Comparison of ENCODE assay signal across 15 mouse cellular contexts in the genomic region with DNA sequence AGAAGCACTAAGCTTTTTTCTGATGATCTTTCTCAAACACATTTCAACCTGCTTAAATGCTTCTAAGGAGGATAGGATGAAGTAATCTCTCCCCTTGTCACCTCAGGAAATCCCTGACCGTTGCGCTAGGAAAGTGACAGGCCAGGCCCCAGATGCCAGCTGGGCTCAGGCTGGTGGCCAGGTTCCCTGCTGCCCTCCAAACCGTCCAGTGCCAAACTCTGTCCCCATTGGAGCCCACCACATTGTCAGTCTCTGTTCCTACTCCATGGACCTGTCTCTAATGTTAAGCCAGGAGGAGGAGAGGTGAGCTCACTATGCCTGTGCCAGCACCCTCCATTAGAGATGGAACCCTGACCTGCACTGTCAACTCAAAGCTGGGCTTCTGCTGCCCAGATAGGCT.
DNase-seq lines count a peak whose midpoint lies in the region; ATAC-seq and TF ChIP-seq lines count a peak whose summit lies in the region.
"Had no signal": no experiment of that assay in that cellular context is flagged by ENCODE, and none has a peak within 500 bp of the region (broad histone marks: within the 10 kb centered on the region; RNA-seq: fewer than 3 reads in every experiment).

No protein-coding gene starts in this region.

- no peak overlapping the region for H3K4me3 ChIP-seq in forebrain, embryonic 15.5 days
- H3K4me3 ChIP-seq in forebrain, embryonic 12.5 days (replicated peaks), result no peak overlapping the region
- no peak overlapping the region for H3K4me3 ChIP-seq in midbrain, postnatal 0 days (ENCODE audit: low read depth, low read length)
- no peak overlapping the region for H3K4me3 ChIP-seq in midbrain, embryonic 11.5 days (ENCODE audit: low read depth, low read length)
- H3K4me3 ChIP-seq in limb, embryonic 10.5 days, result no peak overlapping the region
- H3K4me3 ChIP-seq: heart, embryonic 15.5 days; midbrain, embryonic 12.5 days; stomach, embryonic 15.5 days had no signal

- no peak for DNase-seq in midbrain, postnatal 0 days (ENCODE audit: low spot score)
- no peak for DNase-seq in midbrain, embryonic 11.5 days (ENCODE audit: low spot score, missing footprints)
- peak; percentile 73 to 82 for DNase-seq in cerebellum, postnatal 14 days
- DNase-seq in limb, embryonic 10.5 days (ENCODE audit: low spot score), result no peak
- DNase-seq in kidney, adult 18-20 months, result no peak
- DNase-seq in adrenal gland, adult 8-10 months, result no peak
- DNase-seq: spleen, adult 18-20 months had no signal

- peak; percentile 46; the same call in 1 of the 2 replicates for ATAC-seq in forebrain, embryonic 15.5 days (replicated peaks)
- ATAC-seq in forebrain, embryonic 12.5 days (ENCODE audit: low FRiP score), result no peak; the same call in 1 of the 2 replicates
- peak; percentile 2; the same call in 1 of the 2 replicates for ATAC-seq in midbrain, postnatal 0 days (ENCODE audit: low FRiP score)
- no peak for ATAC-seq in midbrain, embryonic 11.5 days (ENCODE audit: low FRiP score)

- no peak overlapping the region for H3K9ac ChIP-seq in forebrain, embryonic 15.5 days (replicated peaks)
- no peak overlapping the region for H3K9ac ChIP-seq in forebrain, embryonic 12.5 days
- no peak overlapping the region for H3K9ac ChIP-seq in midbrain, postnatal 0 days (replicated peaks; ENCODE audit: low read length, poor library complexity, severe bottlenecking)
- no peak overlapping the region for H3K9ac ChIP-seq in midbrain, embryonic 11.5 days (ENCODE audit: low read length)
- H3K9ac ChIP-seq: heart, embryonic 15.5 days; lung, embryonic 14.5 days; midbrain, embryonic 12.5 days; stomach, embryonic 15.5 days had no signal

- no peaks in the 10 kb centered on the region for H3K9me3 ChIP-seq in forebrain, embryonic 15.5 days
- no peaks in the 10 kb centered on the region for H3K9me3 ChIP-seq in forebrain, embryonic 12.5 days
- 0 out of 2 replicates have a peak, but pooled peaks cover 3% of the 10 kb centered on the region for H3K9me3 ChIP-seq in midbrain, postnatal 0 days (ENCODE audit: low read length)
- H3K9me3 ChIP-seq in midbrain, embryonic 11.5 days (ENCODE audit: control insufficient read depth, low read length), result no peaks in the 10 kb centered on the region; the same call in 1 of the 2 replicates
- H3K9me3 ChIP-seq in limb, embryonic 10.5 days (replicated peaks), result no peaks in the 10 kb centered on the region
- H3K9me3 ChIP-seq: heart, embryonic 15.5 days; midbrain, embryonic 12.5 days; stomach, embryonic 15.5 days had no signal

- WGBS in forebrain, embryonic 15.5 days, result 56% methylated on average over 3 of the region's 3 CpGs
- 84% methylated on average over 3 of the region's 3 CpGs for WGBS in forebrain, embryonic 12.5 days
- 47% methylated on average over 3 of the region's 3 CpGs for WGBS in midbrain, postnatal 0 days
- 86% methylated on average over 3 of the region's 3 CpGs for WGBS in midbrain, embryonic 11.5 days
- WGBS in limb, embryonic 10.5 days, result 78% methylated on average over 3 of the region's 3 CpGs

- no peak for TF ChIP-seq CTCF in midbrain, postnatal 0 days (IDR thresholded peaks at IDR 0.05)

- no peaks in the 10 kb centered on the region for H3K27me3 ChIP-seq in forebrain, embryonic 15.5 days
- no peaks in the 10 kb centered on the region for H3K27me3 ChIP-seq in forebrain, embryonic 12.5 days
- H3K27me3 ChIP-seq in midbrain, postnatal 0 days (ENCODE audit: insufficient read depth, low read length), result no peaks in the 10 kb centered on the region
- no peaks in the 10 kb centered on the region for H3K27me3 ChIP-seq in midbrain, embryonic 11.5 days (ENCODE audit: control insufficient read depth, insufficient read depth, low read length)
- H3K27me3 ChIP-seq in limb, embryonic 10.5 days (ENCODE audit: low read depth, poor library complexity, severe bottlenecking), result no peaks in the 10 kb centered on the region
- H3K27me3 ChIP-seq: CH12.LX; heart, embryonic 15.5 days; midbrain, embryonic 12.5 days; stomach, embryonic 15.5 days had no signal

- H3K4me1 ChIP-seq in forebrain, embryonic 15.5 days, result peaks cover 21% of the 10 kb centered on the region
- H3K4me1 ChIP-seq in forebrain, embryonic 12.5 days, result no peaks in the 10 kb centered on the region; the same call in 1 of the 2 replicates
- no peaks in the 10 kb centered on the region for H3K4me1 ChIP-seq in midbrain, postnatal 0 days (ENCODE audit: insufficient read depth, low read length)
- H3K4me1 ChIP-seq in midbrain, embryonic 11.5 days (ENCODE audit: control insufficient read depth, insufficient read depth, low read length), result no peaks in the 10 kb centered on the region
- peaks cover 10% of the 10 kb centered on the region; the same call in 1 of the 2 replicates for H3K4me1 ChIP-seq in limb, embryonic 10.5 days
- H3K4me1 ChIP-seq: stomach, embryonic 15.5 days had no signal

- peaks cover 40% of the 10 kb centered on the region for H3K36me3 ChIP-seq in forebrain, embryonic 15.5 days
- H3K36me3 ChIP-seq in forebrain, embryonic 12.5 days (replicated peaks), result peaks cover 34% of the 10 kb centered on the region
- peaks cover 20% of the 10 kb centered on the region for H3K36me3 ChIP-seq in midbrain, postnatal 0 days (ENCODE audit: insufficient read depth, low read length)
- no peaks in the 10 kb centered on the region for H3K36me3 ChIP-seq in midbrain, embryonic 11.5 days (ENCODE audit: control insufficient read depth, insufficient read depth, low read length)
- peaks cover 28% of the 10 kb centered on the region for H3K36me3 ChIP-seq in limb, embryonic 10.5 days
- H3K36me3 ChIP-seq: heart, embryonic 15.5 days; midbrain, embryonic 12.5 days had no signal

- no peak overlapping the region for H3K4me2 ChIP-seq in forebrain, embryonic 15.5 days (replicated peaks)
- no peak overlapping the region for H3K4me2 ChIP-seq in forebrain, embryonic 12.5 days
- no peak overlapping the region for H3K4me2 ChIP-seq in midbrain, postnatal 0 days (ENCODE audit: low read depth, low read length, poor library complexity, severe bottlenecking)
- no peak overlapping the region for H3K4me2 ChIP-seq in midbrain, embryonic 11.5 days
- H3K4me2 ChIP-seq: heart, embryonic 15.5 days; lung, embryonic 14.5 days; midbrain, embryonic 12.5 days; stomach, embryonic 15.5 days had no signal

- 0 out of 2 replicates have a peak overlapping the region, but pooled peaks have one; percentile 20 for H3K27ac ChIP-seq in forebrain, embryonic 15.5 days (replicated peaks)
- H3K27ac ChIP-seq in forebrain, embryonic 12.5 days, result no peak overlapping the region
- 0 out of 2 replicates have a peak overlapping the region, but pooled peaks have one; percentile 18 for H3K27ac ChIP-seq in midbrain, postnatal 0 days (ENCODE audit: low read depth, low read length)
- H3K27ac ChIP-seq in midbrain, embryonic 11.5 days (ENCODE audit: low read depth, low read length), result no peak overlapping the region
- peak overlapping the region; percentile 11; the same call in 1 of the 2 replicates for H3K27ac ChIP-seq in limb, embryonic 10.5 days
- H3K27ac ChIP-seq: heart, embryonic 15.5 days; macrophage; midbrain, embryonic 12.5 days; stomach, embryonic 15.5 days had no signal

Comparison
In these comparisons a context has a peak if more than half of its experiments do, and no peak if none do; other contexts are left out.
1. ATAC-seq: peak in forebrain, embryonic 15.5 days (single experiment) and midbrain, postnatal 0 days (single experiment); none in forebrain, embryonic 12.5 days (single experiment) and midbrain, embryonic 11.5 days (single experiment).
2. H3K27ac ChIP-seq: peak in forebrain, embryonic 15.5 days (single experiment), midbrain, postnatal 0 days (single experiment) and limb, embryonic 10.5 days (single experiment); none in forebrain, embryonic 12.5 days (single experiment) and midbrain, embryonic 11.5 days (single experiment).
3. DNase-seq: peak in cerebellum, postnatal 14 days (2 of 2); none in midbrain, postnatal 0 days (single experiment), midbrain, embryonic 11.5 days (single experiment), limb, embryonic 10.5 days (single experiment), kidney, adult 18-20 months (single experiment) and adrenal gland, adult 8-10 months (single experiment).